Mouse (Mus musculus) A20 (cell line): ENCODE data around the gene Xylt1.

ENCODE experiments used
- DNase-seq: peaks from one replicate; pipeline ENCODE4 v3.0.0-alpha.2; 2011; ENCODE audit warnings: low read depth, low spot score

Gene Xylt1

GRCm38 (mm10) chr7:117512301-117512700 is 131.5 kb downstream of the Xylt1 start:
- no peak for DNase-seq

GRCm38 (mm10) chr7:117515794-117516193 is 135.0 kb downstream of the Xylt1 start:
- DNase-seq: no peak

GRCm38 (mm10) chr7:117516896-117517295 is 136.1 kb downstream of the Xylt1 start:
- no peak for DNase-seq

- DNase-seq: no peak
These were observed 140.6 kb downstream of the Xylt1 start for GRCm38 (mm10) chr7:117521369-117521768.

- no peak for DNase-seq
These were observed 141.4 kb downstream of the Xylt1 start for GRCm38 (mm10) chr7:117522092-117522635.

GRCm38 (mm10) chr7:117524430-117525214 is 143.8 kb downstream of the Xylt1 start:
- no peak for DNase-seq

GRCm38 (mm10) chr7:117525678-117526077 is 144.9 kb downstream of the Xylt1 start:
- DNase-seq: no peak

GRCm38 (mm10) chr7:117526570-117526969 is 145.8 kb downstream of the Xylt1 start:
- no peak for DNase-seq

GRCm38 (mm10) chr7:117529787-117530655 is 149.2 kb downstream of the Xylt1 start:
- no peak for DNase-seq

- no peak for DNase-seq
These were observed 151.9 kb downstream of the Xylt1 start for GRCm38 (mm10) chr7:117532651-117533050.

GRCm38 (mm10) chr7:117533164-117533563 is 152.4 kb downstream of the Xylt1 start:
- no peak for DNase-seq

- DNase-seq: no peak
These were observed 159.2 kb downstream of the Xylt1 start for GRCm38 (mm10) chr7:117539931-117540330.

GRCm38 (mm10) chr7:117540413-117540812 is 159.6 kb downstream of the Xylt1 start:
- no peak for DNase-seq

- no peak for DNase-seq
These were observed 160.3 kb downstream of the Xylt1 start for GRCm38 (mm10) chr7:117541056-117541455.

GRCm38 (mm10) chr7:117541681-117542080 is 160.9 kb downstream of the Xylt1 start:
- no peak for DNase-seq

- no peak for DNase-seq
These were observed 162.3 kb downstream of the Xylt1 start for GRCm38 (mm10) chr7:117543041-117543440.

GRCm38 (mm10) chr7:117544126-117544525 is 163.3 kb downstream of the Xylt1 start:
- no peak for DNase-seq

GRCm38 (mm10) chr7:117548301-117548700 is 167.5 kb downstream of the Xylt1 start:
- no peak for DNase-seq

- no peak for DNase-seq
These were observed 170.3 kb downstream of the Xylt1 start for GRCm38 (mm10) chr7:117550916-117551549.

- DNase-seq: no peak
These were observed 172.4 kb downstream of the Xylt1 start for GRCm38 (mm10) chr7:117553228-117553627.

- DNase-seq: no peak
These were observed 175.0 kb downstream of the Xylt1 start for GRCm38 (mm10) chr7:117555735-117556134.

- no peak for DNase-seq
These were observed 177.4 kb downstream of the Xylt1 start for GRCm38 (mm10) chr7:117558166-117558565.
